Mouse (Mus musculus) erythroblast, embryonic 14.5 days (primary cell): Measurements from ENCODE around the gene Dnajc10.

Source experiments
- GATA1 ChIP-seq: IDR thresholded peaks from 2 replicates; pipeline ENCODE4 v1.6.1; 2012; ENCODE audit warnings: low read length, inconsistent platforms, mixed read lengths
- TAL1 ChIP-seq: IDR thresholded peaks from 3 replicates; pipeline ENCODE4 v1.6.1; 2012; ENCODE audit warnings: low read length, inconsistent platforms, mixed read lengths

- TF ChIP-seq TAL1 (no peak), GATA1 (no peak)
Observed at GRCm38 (mm10) chr2:80322878-80323277, 7.6 kb downstream of the Dnajc10 start.
